Mouse (Mus musculus): Measurements from ENCODE around the gene Cuzd1.

DNA sequence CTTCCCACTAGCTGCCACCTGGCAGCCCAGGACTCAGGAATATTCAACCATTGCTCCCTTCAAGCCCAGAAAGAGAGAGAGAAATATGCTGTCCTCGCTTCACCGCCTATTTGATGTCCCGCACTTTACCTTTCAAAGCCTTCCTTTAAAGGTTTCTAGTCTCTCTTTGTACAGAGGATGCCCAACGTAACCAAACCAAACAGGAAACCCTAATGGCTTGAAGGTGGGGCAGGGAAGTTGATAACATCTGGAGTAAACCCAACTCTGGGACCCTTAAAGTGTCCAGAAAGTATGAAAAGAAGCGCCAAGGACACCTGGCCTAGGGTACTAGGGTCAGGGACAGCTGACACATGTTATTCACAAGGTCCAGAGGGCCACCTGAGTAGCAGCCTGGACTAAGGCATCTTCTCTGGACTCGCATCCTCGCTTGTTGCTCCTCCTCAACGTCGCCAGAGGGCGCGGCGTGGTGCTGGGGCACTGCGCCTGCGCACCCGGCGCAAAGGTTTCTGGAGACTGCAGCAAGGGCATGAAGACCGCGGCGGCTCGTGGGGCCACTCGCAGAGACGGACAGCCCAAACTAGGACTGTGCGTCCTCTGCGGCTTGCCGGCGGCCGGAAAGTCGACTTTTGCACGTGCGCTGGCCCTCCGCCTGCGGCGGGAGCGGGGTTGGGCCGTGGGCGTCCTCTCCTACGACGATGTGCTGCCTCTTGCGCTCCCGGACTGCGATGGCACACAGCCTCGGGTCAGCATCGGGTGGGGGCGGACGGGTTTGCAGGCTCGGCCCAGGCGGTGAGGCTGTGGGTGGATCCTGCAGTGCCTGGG is 48.8 kb upstream of the Cuzd1 start, which contains the start of gene Pstk:
- peak; percentile 69 for TF ChIP-seq POLR2A (IDR thresholded peaks at IDR 0.05; ENCODE audit: low read depth, low read length)
- peak; percentile 85 for TF ChIP-seq CTCF (IDR thresholded peaks at IDR 0.05; ENCODE audit: extremely low read depth, insufficient read depth, insufficient read length, insufficient replicate concordance)

Measured in spleen, adult 2 months (tissue).